Mouse (Mus musculus): ENCODE measurements at regions not wholly inside any gene's neighbourhood (a gene's known extent, or its start where the extent isn't known, plus 50 kb on each side); places are given as distances from the start of the nearest gene placed in this dataset.

DNA sequence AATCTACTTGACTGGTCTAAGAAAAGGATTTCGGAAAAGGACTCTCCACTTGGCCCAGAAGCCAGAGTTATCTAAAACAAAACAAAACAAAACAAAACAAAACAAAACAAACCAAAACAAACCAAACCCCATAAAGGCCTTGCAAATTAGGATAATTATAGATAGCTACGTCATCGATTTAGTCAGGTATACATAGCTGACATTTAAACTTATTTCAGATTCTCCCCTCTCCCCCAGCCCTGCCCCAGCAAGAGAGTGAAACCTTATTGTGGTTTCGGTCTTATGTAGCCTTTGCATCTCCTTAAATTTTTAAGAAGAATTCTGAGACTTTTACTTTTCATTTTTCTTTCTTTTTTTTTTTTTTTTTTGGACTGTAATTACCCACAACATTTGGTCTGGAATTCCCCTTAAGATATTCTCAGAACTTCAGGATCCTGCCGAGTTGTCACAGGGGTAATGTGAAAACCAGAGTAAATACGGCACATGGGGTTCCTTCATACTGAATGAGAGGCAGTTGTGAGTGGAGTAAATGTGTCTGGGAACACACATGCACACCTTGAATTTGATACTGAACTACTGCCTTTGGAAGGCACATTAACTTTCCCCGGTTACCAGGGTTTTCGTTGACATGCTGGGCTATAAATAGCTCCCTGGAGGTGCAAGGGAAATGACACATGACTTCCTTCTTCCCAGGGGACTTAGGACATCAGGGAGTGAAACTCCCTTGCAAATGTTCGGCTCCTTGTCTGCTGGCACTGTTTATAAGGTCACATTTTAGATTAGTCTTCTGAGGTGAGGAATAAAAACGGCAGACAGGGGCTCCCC lies 94.8 kb upstream of the Rap1b start:
- no peak for DNase-seq (ENCODE audit: low read depth)

DNA sequence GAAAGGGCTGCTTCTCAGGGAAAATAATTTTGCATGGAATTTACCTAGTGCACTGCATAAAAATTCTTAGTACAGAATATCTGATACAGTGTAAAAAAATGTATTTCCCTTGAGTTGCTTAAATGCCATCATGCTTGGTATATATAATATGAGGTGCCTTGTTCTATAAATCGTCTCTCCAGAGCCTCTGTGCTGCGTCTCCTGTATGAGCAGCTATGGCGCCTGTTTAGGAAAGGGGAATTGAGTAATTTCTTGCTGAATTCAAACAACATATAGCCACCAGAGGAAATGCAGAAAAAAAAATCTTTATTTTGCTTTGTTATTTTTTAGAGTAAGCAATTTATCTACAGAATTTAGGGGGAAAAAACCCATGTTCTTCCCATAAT lies 95.4 kb upstream of the Rap1b start:
- DNase-seq (ENCODE audit: low read depth): no peak

DNA sequence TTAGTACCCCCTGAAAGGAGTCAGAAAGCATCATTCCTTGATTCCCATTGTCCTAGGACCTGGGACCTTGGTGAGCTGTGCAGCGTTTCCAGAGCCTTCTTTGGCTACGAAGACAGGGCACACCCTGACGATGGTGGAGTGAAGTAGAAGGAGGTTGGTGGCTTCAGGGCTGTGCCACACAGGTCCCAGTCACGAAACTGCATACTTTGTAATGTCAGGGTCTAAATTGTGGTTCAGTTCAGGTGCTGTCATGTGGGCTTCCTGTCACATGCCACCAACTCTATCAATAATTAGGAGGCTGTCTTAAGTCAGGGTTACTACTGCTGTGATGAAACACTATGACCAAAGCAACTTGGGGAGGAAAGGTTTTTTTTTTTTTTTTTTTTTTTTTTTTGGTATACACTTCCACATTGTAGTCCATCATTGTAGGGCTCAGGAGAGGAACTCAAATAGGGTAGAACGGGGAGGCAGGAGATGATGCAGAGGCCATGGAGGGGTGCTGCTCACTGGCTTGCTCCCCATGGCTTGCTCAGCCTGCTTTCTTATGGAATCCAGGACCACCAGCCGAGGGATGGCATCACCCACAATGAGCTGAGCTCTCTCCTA lies 98.0 kb upstream of the Rap1b start:
- no peak for DNase-seq (ENCODE audit: low read depth)

DNA sequence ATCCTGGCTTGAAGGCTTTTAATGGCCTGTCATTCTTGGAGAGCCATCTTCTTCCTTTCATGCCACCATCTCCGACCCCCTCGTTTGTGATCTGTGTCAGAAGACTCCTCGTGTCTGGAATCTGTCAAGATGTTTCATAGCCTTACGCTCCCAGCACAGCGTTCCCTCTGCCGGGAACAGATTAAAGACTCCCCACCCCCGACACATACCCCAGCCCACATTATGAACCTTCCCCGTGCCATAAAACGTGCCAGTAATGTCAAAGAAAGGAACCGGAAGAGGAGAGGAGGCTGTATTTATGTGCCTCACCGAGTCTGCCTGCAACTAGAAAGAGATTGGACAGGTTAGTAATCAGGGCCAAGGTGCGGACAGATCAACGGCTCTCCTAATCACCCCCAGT lies 101.4 kb upstream of the Rap1b start:
- no peak for DNase-seq (ENCODE audit: low read depth)

DNA sequence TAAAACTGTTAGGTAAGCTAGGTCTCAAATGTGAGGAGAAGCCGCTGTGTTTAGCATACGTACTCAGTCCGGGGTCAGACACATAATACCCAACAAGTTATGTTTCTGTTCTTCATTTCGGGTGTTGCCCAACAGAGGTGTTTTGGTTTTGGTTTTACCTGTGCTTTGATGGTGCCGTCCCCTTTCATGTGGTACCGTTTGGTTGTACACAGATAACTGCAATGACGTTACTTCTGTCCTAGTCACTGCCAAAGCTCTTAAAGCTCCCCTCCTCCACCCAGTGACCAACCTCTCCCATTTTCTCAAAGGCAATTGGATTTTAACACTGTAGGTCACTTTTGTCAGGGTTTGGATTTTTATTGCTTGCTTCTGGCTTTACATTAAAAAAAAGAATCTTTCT lies 102.1 kb upstream of the Rap1b start:
- DNase-seq (ENCODE audit: low read depth): no peak

DNA sequence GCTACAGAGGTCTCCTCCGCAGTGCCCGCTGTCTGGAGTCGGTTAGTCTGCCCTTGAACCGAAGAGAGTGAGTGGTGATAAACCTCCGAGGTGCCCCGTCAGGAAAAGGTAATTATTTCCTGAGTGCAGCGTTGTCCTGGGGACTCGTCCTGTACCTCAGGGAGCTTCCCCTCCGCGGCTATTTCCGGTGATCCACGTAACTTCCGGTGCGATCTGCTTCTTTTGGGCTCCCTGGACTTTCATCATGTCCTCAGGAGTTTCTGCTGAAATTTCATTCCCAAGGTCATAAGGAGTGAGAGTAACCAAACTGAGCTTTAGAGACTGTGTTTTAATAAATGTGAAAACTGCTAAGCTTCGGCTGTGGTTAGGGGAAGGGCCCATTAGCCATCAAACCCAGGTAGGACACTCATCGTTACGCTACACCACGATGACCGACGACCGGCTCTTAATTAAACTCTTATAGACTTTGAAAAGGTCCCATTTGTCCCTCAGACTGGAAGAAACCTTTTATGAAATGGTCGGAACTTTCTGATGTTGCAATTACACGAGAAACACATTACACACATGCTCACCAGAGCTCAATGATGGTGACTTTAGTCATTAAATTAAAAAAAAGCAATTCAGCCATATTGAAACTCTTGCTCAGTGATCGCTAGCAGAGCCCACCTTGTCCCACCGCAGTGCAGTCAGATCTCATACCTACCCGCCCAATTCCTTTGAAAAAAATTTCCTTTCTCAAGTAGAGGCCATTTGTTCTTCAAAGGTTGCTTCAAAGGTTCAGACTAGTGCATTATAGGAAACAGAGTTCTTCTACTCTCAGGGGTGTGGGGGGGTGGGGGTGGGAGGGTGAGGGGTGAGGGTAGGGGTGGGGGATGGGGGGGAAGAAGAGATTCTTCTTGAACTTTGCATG lies 106.5 kb upstream of the Rap1b start:
- DNase-seq (ENCODE audit: low read depth): no peak

DNA sequence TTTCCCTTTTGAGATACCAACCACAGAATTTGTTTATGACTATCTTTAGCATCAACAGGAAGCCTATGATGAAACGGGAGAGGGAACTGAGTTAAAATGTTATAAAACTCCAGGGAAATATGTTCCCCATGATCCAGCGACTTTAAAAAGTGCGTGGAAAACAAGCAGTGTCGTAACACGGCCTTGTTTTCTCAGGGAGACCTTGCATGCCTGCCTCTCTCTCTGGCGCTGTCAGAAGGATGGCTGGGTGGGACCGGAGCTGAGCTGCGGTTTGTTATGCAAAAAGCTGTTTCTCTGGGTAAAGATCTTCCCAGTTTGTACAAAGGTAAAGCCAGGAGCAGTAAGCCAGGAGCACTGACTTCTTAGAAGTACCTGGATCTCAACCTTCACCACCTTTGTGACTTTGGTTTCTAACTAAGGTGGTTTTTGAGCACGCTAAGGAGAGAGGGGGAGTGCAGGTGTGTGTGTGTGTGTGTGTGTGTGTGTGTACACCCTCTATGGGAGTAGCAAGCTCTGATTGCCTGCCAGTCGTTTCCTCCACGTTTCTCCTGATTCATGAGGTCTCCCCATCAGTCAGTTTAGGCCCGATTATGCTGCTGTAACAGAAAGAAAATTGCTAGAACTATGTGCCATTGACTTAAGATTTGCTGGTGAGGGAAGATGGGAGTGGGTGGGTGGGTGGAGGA lies 107.3 kb upstream of the Rap1b start:
- no peak for DNase-seq (ENCODE audit: low read depth)

DNA sequence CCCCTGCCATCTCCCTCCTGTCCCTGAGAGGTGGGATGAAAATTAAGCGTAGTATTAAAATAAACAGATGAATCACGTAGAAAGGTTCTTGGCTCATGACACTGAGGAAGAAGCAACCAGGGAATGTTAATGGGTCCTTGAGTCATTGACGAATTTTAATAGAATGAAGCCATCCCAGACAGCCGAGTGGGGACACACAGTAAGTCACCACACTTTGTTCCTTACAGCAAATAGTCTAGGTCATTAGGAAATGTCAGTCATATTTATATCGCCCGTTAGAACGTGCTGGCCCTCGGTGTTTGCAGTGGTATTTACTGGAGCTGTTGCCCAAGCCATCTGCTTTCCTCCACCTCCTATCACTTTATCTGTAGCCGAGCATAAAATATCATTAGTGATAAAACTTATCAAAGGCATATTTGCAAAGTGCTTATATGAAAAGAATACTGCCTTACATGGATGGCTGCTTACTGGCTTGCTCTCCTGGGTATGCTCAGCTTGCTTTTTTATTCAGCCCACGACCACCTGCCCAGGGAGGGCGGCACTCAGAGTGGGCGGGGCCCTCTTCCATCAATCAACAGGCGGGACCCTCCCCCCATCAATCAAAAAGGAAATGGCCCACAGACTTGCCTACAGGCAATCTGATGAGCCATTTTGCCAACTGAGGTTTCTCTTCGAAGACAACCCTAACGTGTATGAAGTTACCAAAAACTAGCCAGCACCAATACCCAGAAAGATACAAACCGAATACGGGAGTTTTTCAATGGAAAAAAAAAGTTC lies 110.5 kb upstream of the Rap1b start:
- no peak for DNase-seq (ENCODE audit: low read depth)

DNA sequence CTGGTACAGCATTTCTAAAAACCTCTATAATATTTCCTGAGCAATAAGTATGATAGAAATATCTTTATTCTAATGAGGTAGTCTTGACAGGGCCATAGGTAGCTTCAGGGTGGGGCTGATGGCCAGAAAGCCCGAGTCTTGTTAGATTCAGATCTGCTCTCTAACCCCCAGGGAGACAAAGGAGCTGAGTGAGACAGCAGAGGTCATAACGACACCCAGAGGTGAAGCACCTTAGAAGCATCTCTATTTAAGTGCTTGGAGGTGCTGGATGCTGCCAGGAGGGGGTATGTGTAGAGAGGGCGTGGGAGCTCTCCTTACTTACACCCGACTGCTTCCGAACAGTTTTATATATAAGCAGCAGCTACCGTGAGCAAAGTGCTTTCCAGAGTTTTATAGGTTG lies 128.9 kb upstream of the Rap1b start:
- no peak for DNase-seq (ENCODE audit: low read depth)

DNA sequence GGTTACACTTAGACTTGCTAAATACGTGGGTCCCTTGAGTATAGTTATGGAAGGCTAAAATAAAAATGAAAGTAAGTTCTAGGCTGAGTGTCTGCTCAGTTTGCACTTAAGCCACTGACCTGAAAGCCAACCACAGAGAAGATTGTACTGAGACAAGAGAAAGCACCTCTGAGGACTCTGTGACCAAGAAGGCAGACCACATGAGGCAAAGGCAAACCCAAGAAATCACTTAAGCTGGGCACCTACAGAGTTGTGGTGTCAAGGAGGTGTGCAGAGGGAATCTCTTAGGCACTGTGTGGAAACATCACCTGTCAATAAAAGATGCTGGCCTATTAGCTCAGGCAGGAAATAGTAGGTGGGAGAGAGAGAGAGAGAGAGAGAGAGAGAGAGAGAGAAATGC lies 129.6 kb upstream of the Rap1b start:
- no peak for DNase-seq (ENCODE audit: low read depth)

DNA sequence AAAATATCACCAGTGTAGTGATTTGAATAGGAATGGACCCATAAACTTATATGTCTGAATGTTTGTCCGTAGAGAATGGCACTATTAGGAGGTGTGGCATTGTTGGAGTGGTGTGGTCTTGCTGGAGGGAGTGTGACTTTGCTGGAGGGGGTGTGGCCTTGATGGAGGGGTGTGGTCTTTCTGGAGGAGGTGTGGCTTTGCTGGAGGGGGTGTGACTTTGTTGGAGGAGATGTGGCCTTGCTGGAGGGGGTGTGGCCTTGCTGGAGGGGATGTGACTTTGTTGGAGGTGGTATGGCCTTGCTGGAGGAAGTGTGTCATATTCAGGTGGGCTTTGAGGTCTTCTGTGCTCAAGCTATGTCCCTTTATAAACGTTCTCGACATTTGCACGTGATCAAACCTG lies 133.3 kb upstream of the Rap1b start:
- DNase-seq (ENCODE audit: low read depth): no peak

DNA sequence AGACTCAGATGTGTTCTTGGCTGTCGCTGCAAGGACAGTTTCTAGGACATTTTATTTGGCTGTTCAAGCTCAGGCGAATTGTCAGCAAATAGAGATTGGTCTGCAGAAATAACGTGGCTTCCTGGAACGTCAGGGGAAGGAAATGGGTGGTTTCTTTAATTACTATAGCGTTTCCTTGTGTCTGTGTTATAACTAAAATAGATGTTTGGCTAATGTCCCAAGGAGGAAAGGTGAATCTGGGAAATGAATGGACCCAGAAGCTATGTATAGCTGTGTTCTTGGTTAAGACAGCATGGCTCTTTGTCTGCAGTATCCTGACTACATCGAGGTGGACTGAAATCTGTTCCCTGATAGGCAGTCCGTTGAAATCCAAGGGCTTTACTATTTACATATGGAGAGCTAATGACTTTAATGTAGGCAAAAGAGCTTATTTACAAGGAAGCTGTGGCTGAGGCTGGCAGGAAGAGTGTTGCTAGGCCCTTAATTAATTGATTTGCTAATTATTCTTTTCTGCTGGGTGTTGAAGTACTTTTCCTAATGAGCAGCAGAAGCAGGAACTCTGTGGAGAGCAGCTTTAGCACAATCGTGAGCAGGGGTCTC lies 136.9 kb upstream of the Rap1b start:
- DNase-seq (ENCODE audit: low read depth): no peak

DNA sequence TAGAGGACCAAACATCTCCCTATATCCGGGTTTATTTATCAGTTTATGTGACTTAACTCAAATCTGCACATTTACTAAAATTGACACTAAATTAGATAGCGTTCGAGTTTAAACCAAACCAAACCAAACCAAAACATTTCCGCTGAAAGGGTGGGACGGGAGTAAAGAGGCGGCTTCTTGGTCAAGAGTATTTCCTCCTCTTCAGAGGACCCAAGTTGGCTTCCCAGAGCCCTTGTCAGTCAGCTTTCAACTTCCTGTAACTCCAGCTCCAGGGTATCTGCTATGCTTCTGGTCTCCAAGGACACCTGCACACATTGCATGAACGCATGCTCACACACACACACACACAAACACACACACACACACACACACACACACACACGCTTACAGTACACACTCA lies 137.4 kb upstream of the Rap1b start:
- DNase-seq (ENCODE audit: low read depth): no peak

DNA sequence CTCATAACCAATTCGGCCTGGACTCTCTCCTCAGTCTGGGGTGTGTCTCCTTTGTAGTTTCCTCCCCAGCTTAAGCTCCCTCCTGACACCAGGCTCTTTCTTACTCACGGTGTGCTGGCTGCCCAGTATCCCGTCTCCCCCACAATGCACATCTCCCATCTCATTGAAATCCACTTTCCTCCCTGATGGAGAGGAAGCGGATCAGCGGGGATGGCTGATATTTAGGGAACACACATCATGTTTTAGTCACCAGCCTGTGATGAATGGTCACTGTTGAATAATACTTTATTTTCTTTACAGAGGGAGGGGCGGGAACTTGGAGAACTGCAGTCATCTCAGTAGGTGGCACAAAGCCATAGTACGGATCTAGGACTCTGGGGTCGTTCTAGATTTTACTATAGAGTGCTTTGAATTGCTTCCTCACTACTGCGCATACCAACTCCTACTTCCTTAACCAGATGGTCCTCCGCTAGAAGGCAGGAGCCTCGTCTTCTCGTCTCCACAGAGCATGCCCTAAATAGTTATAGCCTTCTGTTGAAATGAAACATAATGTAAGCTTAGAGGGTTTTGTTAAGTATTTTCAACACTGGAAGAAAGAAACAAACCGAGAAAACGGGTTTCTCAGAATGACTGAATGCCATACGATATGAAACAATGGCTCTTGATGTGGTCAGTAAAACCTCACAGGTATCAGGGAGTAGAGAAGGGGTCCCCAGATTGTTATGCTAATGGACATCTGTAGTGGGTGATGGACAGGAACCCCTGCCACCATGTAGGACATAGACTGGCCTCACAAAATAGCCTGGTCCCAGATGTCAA lies 139.2 kb upstream of the Rap1b start:
- no peak for DNase-seq (ENCODE audit: low read depth)

DNA sequence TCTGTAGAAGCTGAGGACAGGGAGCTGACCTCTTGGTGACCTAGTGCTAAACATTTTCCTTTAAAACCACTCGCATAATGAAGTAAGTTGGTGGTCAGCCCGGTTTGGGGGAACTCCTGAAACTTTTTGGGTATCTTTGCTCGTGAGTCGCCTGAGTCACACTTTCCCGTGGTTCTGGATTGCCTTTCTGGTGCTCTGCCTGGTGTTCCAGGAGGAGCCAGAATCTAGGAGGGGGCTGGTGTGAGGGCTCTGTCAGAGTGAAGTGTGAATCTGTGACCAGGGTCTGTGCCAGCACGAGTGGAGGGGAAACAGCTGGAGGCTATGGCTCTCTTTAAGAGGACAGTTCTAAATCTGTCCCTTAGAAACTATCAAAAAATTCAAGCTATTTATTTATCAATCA lies 141.8 kb upstream of the Rap1b start:
- no peak for DNase-seq (ENCODE audit: low read depth)

DNA sequence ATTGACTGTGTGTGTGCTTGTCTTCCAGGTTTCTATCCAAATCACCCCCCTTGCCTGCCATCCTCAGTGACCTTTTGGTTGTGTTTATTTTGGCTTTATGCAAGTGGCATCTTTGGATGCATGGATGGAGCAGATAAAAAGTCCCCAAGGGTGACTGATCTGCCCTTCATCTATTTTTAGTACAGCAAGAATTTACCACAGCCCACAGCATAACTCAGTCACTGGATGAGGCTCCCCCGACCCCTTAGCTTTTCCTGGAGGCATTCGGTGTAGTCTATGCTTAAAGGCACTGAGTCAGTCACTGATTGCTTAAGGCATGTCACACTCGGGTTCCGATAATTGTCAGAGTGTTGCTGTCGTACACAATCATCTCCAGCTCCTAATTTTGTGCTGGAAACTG lies 142.2 kb upstream of the Rap1b start:
- DNase-seq (ENCODE audit: low read depth): no peak

DNA sequence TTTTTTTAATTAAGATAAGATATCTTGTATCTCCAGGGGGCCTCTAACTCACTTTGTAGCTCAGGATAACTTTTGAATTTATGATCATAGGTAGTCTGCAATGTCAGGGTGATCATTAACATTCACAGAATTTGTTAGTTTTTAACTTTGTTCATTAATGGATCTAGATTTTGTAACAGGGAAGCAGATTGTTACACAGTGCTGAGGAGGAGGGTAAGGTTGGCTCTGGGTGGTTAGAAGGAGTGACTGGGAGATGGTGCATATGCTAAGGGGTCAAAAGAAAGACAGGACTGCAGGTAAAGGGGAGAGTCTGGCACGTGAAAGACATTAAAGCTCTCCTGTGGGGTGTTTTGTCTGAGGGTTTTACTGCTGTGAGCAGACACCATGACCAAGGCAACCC lies 145.3 kb upstream of the Rap1b start:
- no peak for DNase-seq (ENCODE audit: low read depth)

DNA sequence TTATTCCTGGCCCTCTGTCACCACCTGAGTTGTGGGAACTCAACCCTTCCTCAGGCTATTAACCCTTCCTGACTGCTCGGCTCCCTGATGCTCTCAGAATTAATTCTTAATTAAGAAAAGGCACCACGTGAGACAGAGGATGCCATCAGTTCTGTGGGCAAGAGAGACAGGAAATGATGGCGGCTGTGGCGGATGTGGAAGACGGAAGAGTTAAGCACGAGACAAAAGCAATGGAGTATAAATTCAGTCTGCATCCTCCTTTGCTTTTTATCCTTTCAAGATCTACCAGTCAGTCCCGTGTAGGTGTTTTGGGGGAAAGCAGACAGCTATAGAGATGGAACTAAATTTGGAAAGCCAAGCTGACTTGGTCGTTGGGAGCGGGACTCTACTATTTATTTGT lies 146.5 kb upstream of the Rap1b start:
- no peak for DNase-seq (ENCODE audit: low read depth)

DNA sequence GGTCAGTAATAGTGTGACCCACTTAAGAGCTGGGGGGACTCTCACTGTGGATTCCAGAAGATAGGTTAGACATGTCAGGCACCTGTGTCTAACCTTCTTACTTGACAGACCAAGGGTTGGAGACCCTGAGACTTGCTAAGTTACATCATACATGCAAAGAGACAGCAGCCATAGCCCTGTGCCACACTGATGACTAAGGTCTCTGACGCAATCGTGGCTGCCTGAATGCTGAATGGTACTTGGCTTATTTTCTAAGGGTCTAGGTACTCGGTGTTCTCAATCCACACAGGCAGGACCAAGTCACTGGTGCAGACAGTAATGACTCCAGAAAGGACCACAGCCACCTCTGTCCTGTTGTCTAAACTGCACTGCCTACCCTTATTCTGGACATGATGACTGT lies 147.8 kb upstream of the Mdm1 start:
- DNase-seq (ENCODE audit: low read depth): no peak

DNA sequence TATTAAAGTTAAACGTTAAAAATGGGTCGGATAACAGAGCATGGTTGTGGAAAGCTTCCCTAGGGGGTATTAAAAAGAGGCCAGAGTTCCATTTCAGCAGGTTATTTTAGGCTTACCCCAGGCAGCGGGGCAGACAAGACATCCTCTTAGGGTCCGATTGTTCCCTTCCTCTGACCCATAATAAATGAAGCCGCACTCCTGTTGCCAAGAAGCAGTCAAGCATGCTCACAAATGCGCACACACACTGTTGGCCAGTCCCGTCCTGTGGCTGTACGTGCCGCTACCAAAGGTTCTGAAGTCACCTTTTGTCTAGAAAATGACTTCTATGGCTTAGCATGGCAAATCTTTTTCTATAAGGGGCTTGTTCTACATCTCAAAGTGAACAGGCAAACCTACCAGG lies 146.8 kb upstream of the Mdm1 start:
- no peak for DNase-seq (ENCODE audit: low read depth)

All from c-Kit-positive CD71-positive TER-119-negative erythroid progenitor cells, embryonic 14.5 days (primary cell).